Mouse (Mus musculus) lung, adult 2 months (tissue): ENCODE data around the gene Ager.
A peak's percentile ranks its signal among the peaks of the same experiment; 100 is the strongest.

ENCODE experiments used
- CTCF ChIP-seq: fragments of 200-500 bp; IDR thresholded peaks from 2 replicates; pipeline ENCODE4 v1.5.1; 2011; ENCODE audit warnings: mild to moderate bottlenecking, low read length, control low read depth; ENCODE audit not compliant: insufficient read depth
- POLR2A ChIP-seq: fragments of 200-500 bp; IDR thresholded peaks from 2 replicates; pipeline ENCODE4 v1.6.1; 2011; ENCODE audit warnings: low read depth, mild to moderate bottlenecking, control low read depth, low read length, borderline replicate concordance; ENCODE audit errors: extremely low read depth

- TF ChIP-seq POLR2A (peak; percentile 26; the same call in 1 of the 2 replicates), CTCF (no peak)
Measured at GRCm38 (mm10) chr17:34588767-34589166, 8.9 kb upstream of the Ager start.
